Mouse (Mus musculus): ENCODE measurements at regions not wholly inside any gene's neighbourhood (a gene's known extent, or its start where the extent isn't known, plus 50 kb on each side); places are given as distances from the start of the nearest gene placed in this dataset.

DNA sequence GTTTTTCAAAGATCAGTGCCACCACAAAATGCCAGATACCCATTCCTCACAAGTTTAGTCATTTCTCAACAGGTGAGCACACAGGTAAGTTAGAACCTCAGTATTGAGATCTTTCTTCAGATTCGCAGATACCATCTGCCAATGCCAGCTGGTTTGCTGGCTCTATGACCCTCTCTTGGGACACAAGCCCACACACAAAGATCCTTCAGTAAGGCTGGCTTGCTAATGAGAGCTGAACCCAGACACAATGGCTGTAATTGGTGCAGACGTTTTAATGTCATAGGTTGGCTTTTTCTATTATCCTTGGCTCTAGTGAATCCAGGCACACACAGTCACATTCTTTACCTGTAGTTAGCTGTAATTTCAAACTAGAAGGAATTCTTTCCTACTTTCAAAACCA lies 154.3 kb upstream of the Lyplal1 start:
- no peak for TF ChIP-seq CTCF (IDR thresholded peaks at IDR 0.05 in 2 of 3, conservative IDR thresholded peaks at IDR 0.05 in 1 of 3; ENCODE audit: control insufficient read depth in 1 of 3, insufficient read depth in 1 of 3, low read depth in 2 of 3, low read length in 3 of 3, poor library complexity in 1 of 3, severe bottlenecking in 1 of 3)
- no peak for TF ChIP-seq UBTF (IDR thresholded peaks at IDR 0.05; ENCODE audit: borderline replicate concordance, insufficient read depth, low read depth, low read length)
- TF ChIP-seq POLR2AphosphoS2 (IDR thresholded peaks at IDR 0.05; ENCODE audit: low read length): no peak
- TF ChIP-seq CHD1 (IDR thresholded peaks at IDR 0.05; ENCODE audit: low read depth, low read length): no peak
- TF ChIP-seq TAL1 (IDR thresholded peaks at IDR 0.05; ENCODE audit: low read length): no peak
- TF ChIP-seq POLR2A (IDR thresholded peaks at IDR 0.05; ENCODE audit: control insufficient read depth in 1 of 2, insufficient read depth in 1 of 2, low read depth in 1 of 2, low read length in 2 of 2, poor library complexity in 1 of 2): no peak
- no peak for TF ChIP-seq ZNF384 (IDR thresholded peaks at IDR 0.05; ENCODE audit: low read depth, low read length)

Data from MEL (cell line).